Mouse (Mus musculus): ENCODE measurements at regions not wholly inside any gene's neighbourhood (a gene's known extent, or its start where the extent isn't known, plus 50 kb on each side); places are given as distances from the start of the nearest gene placed in this dataset.

DNA sequence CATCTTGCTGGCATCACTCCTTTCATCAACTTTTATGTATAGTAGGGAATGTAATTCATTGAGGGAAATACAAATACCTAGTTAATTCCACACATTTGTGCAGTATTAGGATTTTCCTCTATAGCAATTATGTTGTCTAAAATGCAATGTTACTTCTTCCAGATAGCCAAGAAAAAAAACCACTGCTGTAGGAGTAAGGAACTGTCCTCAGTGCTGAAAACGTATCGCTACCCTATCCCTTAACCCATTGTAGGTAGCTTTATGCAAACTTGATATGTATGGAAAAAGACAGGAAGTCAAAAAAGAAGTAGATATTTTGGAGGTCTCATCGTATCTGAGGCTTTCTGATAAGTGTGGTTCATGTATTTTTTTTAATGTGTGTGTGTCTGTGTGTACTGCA is 150.8 kb upstream of the Itga1 start:
- Histone ChIP-seq H3K27ac (no peak overlapping the region), H3K9me3 (no peaks in the 10 kb centered on the region), H3K4me1 (replicated peaks) (peaks cover 4% of the 10 kb centered on the region), H3K27me3 (ENCODE audit: insufficient read depth, poor library complexity, severe bottlenecking) (no peaks in the 10 kb centered on the region), H3K4me3 (no peak overlapping the region), H3K36me3 (no peaks in the 10 kb centered on the region)
- WGBS: 59% methylated on average over 3 of the region's 3 CpGs
- DNase-seq (ENCODE audit: low spot score): no peak

DNA sequence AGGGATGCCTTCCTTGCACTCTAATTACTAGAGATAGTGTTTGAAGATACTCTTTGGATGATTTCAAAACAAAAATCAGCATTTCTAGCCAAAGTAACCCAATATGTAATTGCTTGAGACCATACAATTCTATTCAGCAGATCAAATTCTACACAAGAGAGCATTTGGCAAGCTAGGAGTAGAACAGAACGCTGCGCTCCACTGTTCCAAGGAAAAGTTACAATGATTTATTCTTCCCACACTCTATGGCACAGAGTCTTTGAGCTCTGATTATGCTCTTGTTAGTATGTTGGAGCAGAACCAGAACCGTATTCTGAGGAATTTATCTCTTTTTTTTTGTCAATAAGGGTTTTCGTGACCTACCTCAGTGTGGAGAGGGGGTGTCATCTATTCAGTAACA is 130.2 kb upstream of the Itga1 start:
- H3K4me3 ChIP-seq: no peak overlapping the region
- H3K27ac ChIP-seq: no peak overlapping the region
- H3K36me3 ChIP-seq: no peaks in the 10 kb centered on the region
- no peaks in the 10 kb centered on the region for H3K9me3 ChIP-seq
- peaks cover 12% of the 10 kb centered on the region for H3K27me3 ChIP-seq (ENCODE audit: insufficient read depth, poor library complexity, severe bottlenecking)
- no peak for DNase-seq (ENCODE audit: low spot score)
- 92% methylated on average over 4 of the region's 4 CpGs for WGBS
- 0 out of 2 replicates have a peak, but pooled peaks cover under 1% of the 10 kb centered on the region for H3K4me1 ChIP-seq (replicated peaks)

- 0 out of 2 replicates have a peak, but pooled peaks cover 3% of the 10 kb centered on the region for H3K4me1 ChIP-seq (replicated peaks)
- H3K4me3 ChIP-seq: no peak overlapping the region
- H3K27me3 ChIP-seq (ENCODE audit: insufficient read depth, poor library complexity, severe bottlenecking): peaks cover 12% of the 10 kb centered on the region
- no peak overlapping the region for H3K27ac ChIP-seq
- WGBS: 28% methylated on average over 13 of the region's 13 CpGs
- peak; percentile 46 for DNase-seq (ENCODE audit: low spot score)
- no peaks in the 10 kb centered on the region for H3K9me3 ChIP-seq
- H3K36me3 ChIP-seq: no peaks in the 10 kb centered on the region
Observed at GRCm38 (mm10) chr13:115230494-115230893, 128.7 kb upstream of the Itga1 start.

GRCm38 (mm10) chr13:115226824-115227223 is 125.1 kb upstream of the Itga1 start:
- Histone ChIP-seq H3K4me1 (replicated peaks) (0 out of 2 replicates have a peak, but pooled peaks cover 3% of the 10 kb centered on the region), H3K27me3 (ENCODE audit: insufficient read depth, poor library complexity, severe bottlenecking) (peaks cover 12% of the 10 kb centered on the region), H3K4me3 (no peak overlapping the region), H3K9me3 (no peaks in the 10 kb centered on the region), H3K36me3 (no peaks in the 10 kb centered on the region), H3K27ac (no peak overlapping the region)
- 46% methylated on average over 6 of the region's 6 CpGs for WGBS
- no peak for DNase-seq (ENCODE audit: low spot score)

DNA sequence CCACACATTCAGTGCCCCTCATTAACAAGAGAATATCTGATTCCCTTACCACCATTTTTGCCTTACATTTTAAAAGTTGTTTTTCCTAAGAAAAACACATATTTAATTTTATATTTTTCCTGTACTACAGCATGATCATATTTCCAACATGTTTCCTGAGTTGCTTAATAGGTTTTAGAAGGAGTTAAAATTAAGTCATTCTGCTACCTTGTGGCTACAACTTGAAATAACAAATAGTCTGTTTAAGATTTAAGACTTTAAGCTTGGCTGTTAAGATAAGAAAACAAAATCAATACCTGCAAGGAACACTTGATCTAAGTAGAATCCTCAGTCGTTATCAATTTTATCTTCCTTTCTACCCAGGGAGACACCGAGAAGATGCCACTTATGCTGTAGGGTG is 117.9 kb upstream of the Itga1 start:
- WGBS: 80% methylated on average over 2 of the region's 2 CpGs
- Histone ChIP-seq H3K9me3 (no peaks in the 10 kb centered on the region), H3K4me1 (replicated peaks) (no peaks in the 10 kb centered on the region), H3K27me3 (ENCODE audit: insufficient read depth, poor library complexity, severe bottlenecking) (no peaks in the 10 kb centered on the region), H3K27ac (no peak overlapping the region), H3K4me3 (no peak overlapping the region), H3K36me3 (no peaks in the 10 kb centered on the region)
- DNase-seq (ENCODE audit: low spot score): no peak

GRCm38 (mm10) chr13:115211285-115211684 is 109.5 kb upstream of the Itga1 start:
- no peaks in the 10 kb centered on the region for H3K27me3 ChIP-seq (ENCODE audit: insufficient read depth, poor library complexity, severe bottlenecking)
- 91% methylated on average over 3 of the region's 3 CpGs for WGBS
- H3K4me1 ChIP-seq (replicated peaks): no peaks in the 10 kb centered on the region
- no peaks in the 10 kb centered on the region for H3K9me3 ChIP-seq
- no peak for DNase-seq (ENCODE audit: low spot score)
- no peak overlapping the region for H3K27ac ChIP-seq
- H3K36me3 ChIP-seq: no peaks in the 10 kb centered on the region
- H3K4me3 ChIP-seq: no peak overlapping the region

GRCm38 (mm10) chr13:115210643-115211208 is 109.0 kb upstream of the Itga1 start:
- Histone ChIP-seq H3K4me1 (replicated peaks) (no peaks in the 10 kb centered on the region), H3K4me3 (no peak overlapping the region), H3K36me3 (no peaks in the 10 kb centered on the region), H3K9me3 (no peaks in the 10 kb centered on the region), H3K27ac (no peak overlapping the region), H3K27me3 (ENCODE audit: insufficient read depth, poor library complexity, severe bottlenecking) (no peaks in the 10 kb centered on the region)
- DNase-seq (ENCODE audit: low spot score): no peak
- 78% methylated on average over 10 of the region's 10 CpGs for WGBS

- Histone ChIP-seq H3K9me3 (no peaks in the 10 kb centered on the region), H3K27me3 (ENCODE audit: insufficient read depth, poor library complexity, severe bottlenecking) (no peaks in the 10 kb centered on the region), H3K4me3 (no peak overlapping the region), H3K4me1 (replicated peaks) (no peaks in the 10 kb centered on the region), H3K27ac (no peak overlapping the region), H3K36me3 (no peaks in the 10 kb centered on the region)
- WGBS: 93% methylated on average over 3 of the region's 3 CpGs
- no peak for DNase-seq (ENCODE audit: low spot score)
Observed at GRCm38 (mm10) chr13:115209402-115210192, 107.8 kb upstream of the Itga1 start.

- Histone ChIP-seq H3K4me1 (replicated peaks) (no peaks in the 10 kb centered on the region), H3K9me3 (no peaks in the 10 kb centered on the region), H3K27ac (no peak overlapping the region), H3K27me3 (ENCODE audit: insufficient read depth, poor library complexity, severe bottlenecking) (no peaks in the 10 kb centered on the region), H3K4me3 (no peak overlapping the region), H3K36me3 (no peaks in the 10 kb centered on the region)
- 80% methylated on average over 7 of the region's 7 CpGs for WGBS
- DNase-seq (ENCODE audit: low spot score): no peak
Observed at GRCm38 (mm10) chr13:115206723-115207122, 105.0 kb upstream of the Itga1 start.

GRCm38 (mm10) chr13:115199166-115199565 is 97.4 kb upstream of the Itga1 start:
- H3K9me3 ChIP-seq: no peaks in the 10 kb centered on the region
- H3K27ac ChIP-seq: no peak overlapping the region
- no peaks in the 10 kb centered on the region for H3K36me3 ChIP-seq
- no peak overlapping the region for H3K4me3 ChIP-seq
- DNase-seq (ENCODE audit: low spot score): no peak
- 62% methylated on average over 3 of the region's 3 CpGs for WGBS
- H3K4me1 ChIP-seq (replicated peaks): no peaks in the 10 kb centered on the region
- H3K27me3 ChIP-seq (ENCODE audit: insufficient read depth, poor library complexity, severe bottlenecking): no peaks in the 10 kb centered on the region

- WGBS: 79% methylated on average over 2 of the region's 2 CpGs
- Histone ChIP-seq H3K27me3 (ENCODE audit: insufficient read depth, poor library complexity, severe bottlenecking) (no peaks in the 10 kb centered on the region), H3K4me3 (no peak overlapping the region), H3K36me3 (no peaks in the 10 kb centered on the region), H3K27ac (no peak overlapping the region), H3K4me1 (replicated peaks) (no peaks in the 10 kb centered on the region), H3K9me3 (no peaks in the 10 kb centered on the region)
- no peak for DNase-seq (ENCODE audit: low spot score)
Observed at GRCm38 (mm10) chr13:115188066-115188465, 86.3 kb upstream of the Itga1 start.

DNA sequence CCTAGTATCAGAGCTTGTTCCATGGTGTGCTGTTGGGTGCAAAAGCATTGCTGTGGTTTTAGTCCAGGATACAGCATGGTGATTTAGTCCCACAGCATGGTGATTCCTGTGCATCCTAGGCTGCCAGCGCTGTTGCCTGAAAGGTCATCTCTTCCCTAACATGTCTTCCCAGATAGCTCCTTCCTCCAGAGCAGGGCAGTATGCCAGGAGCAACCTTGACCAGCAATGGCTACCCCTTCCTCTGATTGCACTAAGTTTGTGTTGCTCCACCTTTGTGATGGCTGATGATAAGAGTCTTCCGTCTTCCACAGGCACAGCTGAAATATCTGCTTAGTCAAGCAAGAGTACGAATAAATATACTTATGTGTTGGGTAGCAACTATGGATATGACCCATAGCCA is 85.6 kb upstream of the Itga1 start:
- Histone ChIP-seq H3K9me3 (no peaks in the 10 kb centered on the region), H3K27ac (no peak overlapping the region), H3K4me1 (replicated peaks) (no peaks in the 10 kb centered on the region), H3K27me3 (ENCODE audit: insufficient read depth, poor library complexity, severe bottlenecking) (no peaks in the 10 kb centered on the region), H3K4me3 (no peak overlapping the region), H3K36me3 (no peaks in the 10 kb centered on the region)
- 93% methylated on average over 3 of the region's 3 CpGs for WGBS
- DNase-seq (ENCODE audit: low spot score): no peak

DNA sequence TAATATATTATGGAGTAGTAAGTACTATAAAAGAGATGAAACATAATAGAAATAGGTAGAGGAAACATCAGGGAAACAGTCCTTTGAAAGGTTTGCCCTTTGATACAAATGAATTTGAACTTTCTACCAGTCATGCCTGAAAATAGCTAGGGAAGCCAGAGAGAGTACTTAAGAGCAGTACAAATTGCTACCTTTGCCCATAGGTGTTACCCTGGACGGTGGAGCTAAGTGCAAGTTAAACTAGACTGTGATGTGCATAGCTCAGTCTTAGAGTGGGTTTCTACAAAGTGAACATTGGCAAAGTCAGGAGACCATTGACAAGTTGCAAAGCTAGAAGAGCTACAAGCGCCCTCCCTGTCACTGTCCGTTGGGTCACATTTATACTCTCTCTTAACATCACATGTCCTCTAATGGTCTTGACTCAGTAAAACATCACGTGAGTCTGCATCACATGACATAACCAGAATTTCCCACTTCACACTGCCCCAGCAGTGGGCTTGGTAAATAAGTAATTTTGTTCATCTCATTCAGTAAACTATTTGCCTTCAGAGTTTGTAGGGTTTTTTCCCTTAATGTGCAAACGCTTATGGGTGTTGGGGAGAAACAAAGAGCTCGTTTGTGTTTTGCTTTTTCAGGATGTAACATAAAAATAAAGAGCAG is 80.6 kb upstream of the Itga1 start:
- H3K27ac ChIP-seq: no peak overlapping the region
- H3K4me3 ChIP-seq: no peak overlapping the region
- no peaks in the 10 kb centered on the region for H3K36me3 ChIP-seq
- H3K9me3 ChIP-seq: no peaks in the 10 kb centered on the region
- no peak for DNase-seq (ENCODE audit: low spot score)
- 88% methylated on average over 6 of the region's 6 CpGs for WGBS
- no peaks in the 10 kb centered on the region for H3K27me3 ChIP-seq (ENCODE audit: insufficient read depth, poor library complexity, severe bottlenecking)
- H3K4me1 ChIP-seq (replicated peaks): no peaks in the 10 kb centered on the region

Data from hindbrain, embryonic 10.5 days (tissue).